Mouse (Mus musculus): ENCODE results near the gene Bsn.

GRCm38 (mm10) chr9:108144371-108145270 lies 45.6 kb downstream of the Bsn start:
- no peak for TF ChIP-seq CTCF (IDR thresholded peaks at IDR 0.05; ENCODE audit: low read depth)
- no peak for TF ChIP-seq EP300 (IDR thresholded peaks at IDR 0.05; ENCODE audit: low read depth)

All from liver, postnatal 0 days (tissue).